Mouse (Mus musculus) adrenal gland, adult (tissue): ENCODE data around the gene Prr29.
"Not testable (repeated sequence)": the region's sequence is repeated elsewhere in the genome, so short reads cannot be mapped to it uniquely, and the experiment has no call there.

ENCODE experiments used
- DNase-seq, 2 experiments: peaks; one replicate each; pipeline ENCODE4 v3.0.0; 2022 to 2023; ENCODE audit warnings: low spot score in 1 of 2; ENCODE audit not compliant: inconsistent age in 2 of 2

Prr29 gene

DNA sequence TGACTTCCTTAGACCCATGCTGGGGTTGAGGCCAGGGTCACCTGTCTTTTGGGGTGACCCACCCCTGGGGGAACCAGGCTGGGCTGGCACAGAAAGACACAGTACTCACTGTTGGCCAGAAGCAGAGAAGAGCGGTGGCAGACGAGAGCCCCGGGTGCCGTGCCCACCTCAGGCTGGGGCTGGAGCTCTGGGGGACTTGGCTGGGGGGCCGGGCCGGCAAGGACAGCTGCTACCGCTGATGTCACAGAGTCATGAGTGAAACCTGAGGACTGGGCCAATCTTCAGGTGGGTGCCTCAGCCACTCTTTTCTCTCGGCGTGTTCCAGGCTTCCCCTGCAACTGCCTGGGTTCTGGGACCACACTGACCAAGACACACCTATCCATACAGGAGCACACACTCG lies at the start of gene Prr29:
Prr29 (plus strand) TSS at position 107 of the 400 bp plus-strand sequence.
- DNase-seq: no peak

DNA sequence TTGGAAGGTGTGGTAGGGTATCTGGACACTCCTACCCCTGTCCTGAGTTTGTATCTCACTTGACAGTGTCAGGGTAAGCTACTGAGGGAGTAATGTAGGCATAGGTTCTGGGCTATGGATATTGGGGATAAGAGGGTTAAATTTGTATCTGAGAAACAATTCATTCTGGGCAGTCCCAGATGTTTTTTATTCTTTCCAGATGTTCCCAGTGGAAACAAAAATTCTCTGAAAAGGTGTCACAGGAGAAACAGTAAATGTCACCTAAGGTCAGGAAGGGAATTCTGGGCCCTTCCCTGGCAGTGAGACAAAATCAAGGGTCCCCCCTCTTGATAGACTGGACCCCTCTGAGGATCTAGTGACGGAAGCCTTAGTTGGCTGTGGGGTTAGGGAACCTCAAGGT lies 48.9 kb upstream of the Prr29 start:
- DNase-seq: no peak

DNA sequence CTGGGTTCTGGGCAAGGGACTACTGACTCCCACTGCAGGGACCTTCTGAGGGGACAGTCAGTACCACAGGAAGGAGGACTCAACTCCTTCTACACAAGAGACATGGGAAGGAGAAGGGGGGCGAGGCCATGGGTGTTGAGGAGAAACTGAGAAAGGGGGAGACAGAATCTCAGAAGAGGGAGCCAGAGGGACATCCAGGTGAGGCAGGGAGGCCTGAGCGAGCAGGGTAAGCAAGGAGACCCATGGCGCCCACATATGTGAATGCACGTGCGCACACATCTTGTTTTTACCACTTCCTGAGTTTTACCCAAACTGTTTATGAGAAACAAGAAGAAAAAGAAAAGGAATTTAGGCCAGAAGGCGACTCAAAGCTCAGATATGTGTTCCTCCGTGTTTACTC lies 47.5 kb upstream of the Prr29 start:
- DNase-seq: no peak

DNA sequence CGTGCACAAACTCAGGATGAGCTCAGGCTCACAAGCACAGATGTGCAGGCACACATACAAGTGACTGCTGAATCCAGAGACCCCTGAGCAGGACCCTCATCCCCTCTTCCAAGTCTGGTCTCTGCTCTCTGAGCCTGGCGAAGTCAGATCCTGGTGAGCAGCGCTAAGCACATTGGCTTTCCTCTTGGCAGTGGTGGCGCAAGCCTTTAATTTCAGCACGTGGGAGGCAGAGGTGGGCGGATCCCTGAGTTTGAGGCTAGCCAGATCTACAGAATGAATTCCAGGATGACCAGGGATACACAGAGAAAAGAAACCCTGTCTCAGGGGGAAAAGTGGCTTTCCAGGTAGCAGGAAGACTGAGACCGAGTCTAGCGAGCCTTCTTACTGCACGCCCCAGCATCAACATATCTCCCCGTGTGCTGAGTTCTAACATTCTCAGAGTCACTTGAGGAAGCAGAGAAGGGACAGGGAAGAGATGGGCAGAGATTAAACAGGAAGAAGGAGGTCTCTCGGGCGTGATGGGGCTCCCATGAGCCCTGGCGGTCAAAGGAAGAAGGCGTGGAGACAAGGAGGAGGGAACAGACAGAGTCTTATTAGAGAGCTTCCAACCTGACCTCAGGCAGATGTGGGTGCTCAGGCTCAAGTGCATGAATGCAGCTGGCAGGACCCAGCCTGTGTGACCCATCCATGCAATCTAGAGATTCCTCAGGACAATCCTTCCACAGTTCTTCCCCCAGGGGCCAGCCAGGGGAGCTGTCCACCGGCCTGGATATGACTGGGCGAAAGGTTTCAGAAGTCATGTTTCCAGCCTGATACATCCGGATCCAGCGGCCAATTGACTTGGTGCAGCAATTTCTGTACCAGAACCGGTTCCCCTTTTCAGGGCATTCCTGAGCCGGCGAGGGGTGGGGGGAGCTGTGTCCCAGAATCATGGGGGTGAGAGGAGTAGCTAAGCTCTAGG lies 46.6 kb upstream of the Prr29 start:
- peak in 1 of 2 experiments; percentile 36 for DNase-seq

DNA sequence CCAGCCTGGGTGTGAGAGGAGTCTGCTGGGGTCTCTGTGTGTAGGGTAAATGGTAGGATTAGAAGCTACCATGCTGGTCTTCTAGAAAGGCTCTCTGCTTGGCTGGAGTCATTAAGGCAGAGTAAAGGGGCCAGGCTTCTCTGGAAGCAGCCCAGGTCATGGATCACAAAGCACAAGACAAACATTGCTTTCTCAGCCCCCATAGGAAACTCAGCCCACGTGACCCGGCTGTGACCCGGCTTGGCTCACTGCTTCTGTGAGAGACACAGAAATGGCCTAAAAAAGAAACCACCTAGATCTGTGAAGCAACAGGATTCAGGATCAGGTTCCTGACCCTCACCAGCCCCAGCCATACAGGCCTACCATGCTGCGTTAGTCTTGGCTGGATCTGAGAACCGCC lies 40.4 kb upstream of the Prr29 start:
- no peak for DNase-seq

DNA sequence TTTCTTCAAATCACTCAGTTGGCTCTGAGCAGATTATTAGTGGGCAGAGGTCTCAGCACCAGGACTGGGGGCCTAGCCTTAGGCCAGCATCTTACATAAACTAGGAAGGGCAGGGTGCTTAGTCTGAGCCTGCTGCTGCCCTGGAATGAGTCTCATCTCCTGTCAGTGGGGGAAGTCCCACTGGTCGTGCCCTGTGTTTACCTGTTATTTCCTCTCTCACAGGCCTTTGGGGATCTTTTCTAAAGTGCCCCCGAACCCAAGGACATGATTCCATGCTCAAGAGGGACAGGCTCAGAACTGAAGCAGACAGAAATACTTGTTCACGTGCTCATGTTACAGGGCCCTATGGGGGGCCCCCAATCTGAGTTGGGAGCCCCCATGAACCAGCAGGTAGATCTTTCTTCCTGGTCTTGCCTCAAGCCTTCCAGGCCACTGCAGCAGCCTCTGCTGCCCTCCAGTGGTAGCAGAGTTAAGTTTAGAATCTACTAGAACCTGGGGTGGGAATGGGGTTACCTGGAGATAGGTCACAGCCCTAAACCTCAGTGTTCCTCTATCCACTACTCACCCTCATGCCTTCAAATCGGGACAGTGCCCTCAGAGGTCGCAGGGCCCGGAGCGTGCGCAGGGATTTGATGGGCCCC lies 39.6 kb upstream of the Prr29 start:
- peak; percentile 42 to 82 for DNase-seq

DNA sequence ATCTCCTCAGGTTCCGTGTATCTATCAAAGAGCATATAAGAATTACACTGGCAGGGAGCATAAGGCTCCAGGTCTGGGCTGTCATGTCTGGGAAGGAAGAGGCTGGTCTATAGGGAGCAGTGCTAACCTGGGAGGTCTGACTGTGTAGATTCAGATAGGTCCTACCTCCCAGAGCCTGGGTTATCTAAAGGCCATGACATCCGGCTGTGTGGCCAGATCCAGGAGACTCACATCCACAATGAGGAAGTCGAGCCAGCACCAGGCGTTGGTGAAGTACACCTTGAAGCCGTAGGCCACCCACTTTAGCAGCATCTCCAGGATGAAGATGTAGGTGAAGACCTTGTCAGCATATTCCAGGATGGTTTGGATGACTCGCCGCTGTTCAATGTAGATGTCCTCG lies 38.8 kb upstream of the Prr29 start:
- DNase-seq: no peak

DNA sequence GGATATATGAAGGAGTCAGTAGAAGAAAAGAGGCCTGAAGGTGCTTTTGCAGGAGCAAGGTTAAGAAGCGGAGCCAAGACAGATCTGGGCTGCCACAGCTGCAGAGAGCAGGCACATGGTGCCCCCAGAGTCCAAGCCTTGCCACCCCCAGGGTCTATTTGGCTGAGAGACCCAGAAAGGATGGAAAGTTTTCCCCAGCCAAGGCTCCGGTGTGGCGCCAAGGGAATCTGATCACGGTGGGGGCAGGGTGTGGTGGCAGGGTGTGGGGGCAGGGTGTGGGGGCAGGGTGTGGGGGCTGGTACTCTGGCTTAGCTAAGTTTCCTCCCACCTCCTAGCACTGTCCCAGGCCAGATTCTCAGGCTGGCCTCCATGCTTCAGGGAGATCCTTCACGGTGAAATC lies 36.8 kb upstream of the Prr29 start:
- DNase-seq: no peak

DNA sequence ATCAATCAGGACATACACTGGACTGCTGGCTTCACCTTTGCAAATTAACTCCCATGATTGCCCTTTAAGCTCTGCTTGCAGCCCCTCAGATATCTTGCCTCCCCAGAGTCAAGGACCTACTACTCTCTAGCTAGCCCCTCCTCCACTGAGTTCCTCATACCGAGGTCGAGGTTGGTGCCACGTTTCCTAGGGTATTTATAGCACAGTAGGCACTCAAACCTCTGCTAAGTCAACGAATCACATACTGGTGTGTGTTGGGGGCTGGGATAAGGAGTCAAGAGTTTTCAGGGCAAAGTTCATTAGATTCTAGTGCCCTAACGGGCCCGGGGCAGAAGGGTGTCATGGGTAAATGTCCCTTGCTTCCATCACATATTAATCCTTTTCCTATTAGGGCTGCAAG lies 36.1 kb upstream of the Prr29 start:
- no peak for DNase-seq

DNA sequence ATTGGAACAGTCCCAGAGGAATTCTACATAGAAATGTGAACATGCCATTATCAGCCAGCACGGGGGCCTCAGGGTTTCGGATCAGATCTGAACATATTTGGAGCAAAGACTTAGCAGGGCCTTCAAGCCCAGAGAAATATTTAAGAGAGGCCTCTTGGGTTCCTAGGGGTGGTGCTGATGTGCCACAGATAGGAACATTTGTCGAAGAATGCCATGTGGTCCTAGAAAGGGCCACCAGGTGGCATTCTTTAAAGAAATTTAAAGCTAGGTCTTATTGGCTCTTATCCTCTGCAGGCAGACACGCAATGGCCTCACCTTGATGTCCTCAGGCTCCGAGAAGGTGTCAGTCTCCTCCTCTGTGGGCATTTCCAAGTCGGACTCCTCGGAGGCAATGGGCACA lies 35.6 kb upstream of the Prr29 start:
- DNase-seq: peak; percentile 24 to 76

DNA sequence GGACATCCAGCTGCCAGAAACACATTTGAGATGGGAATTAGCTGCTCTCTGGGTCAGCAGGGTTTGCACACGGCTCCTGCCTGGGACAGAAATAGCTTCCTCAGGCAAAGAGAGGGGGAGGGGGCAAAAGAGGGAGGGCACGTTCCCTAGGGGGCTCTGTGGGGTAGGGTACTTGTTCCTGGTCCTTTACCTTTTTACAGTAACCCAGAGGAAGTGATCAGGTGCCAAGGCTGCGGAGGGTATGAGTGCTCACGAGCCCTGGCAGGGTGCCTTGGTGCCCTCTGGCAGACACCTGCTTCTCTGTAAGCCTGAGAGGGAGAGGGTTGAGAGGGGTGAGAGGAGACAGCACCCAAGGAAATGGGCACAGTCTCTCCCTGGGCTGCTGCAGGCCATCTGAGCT lies 32.8 kb upstream of the Prr29 start:
- DNase-seq: no peak

DNA sequence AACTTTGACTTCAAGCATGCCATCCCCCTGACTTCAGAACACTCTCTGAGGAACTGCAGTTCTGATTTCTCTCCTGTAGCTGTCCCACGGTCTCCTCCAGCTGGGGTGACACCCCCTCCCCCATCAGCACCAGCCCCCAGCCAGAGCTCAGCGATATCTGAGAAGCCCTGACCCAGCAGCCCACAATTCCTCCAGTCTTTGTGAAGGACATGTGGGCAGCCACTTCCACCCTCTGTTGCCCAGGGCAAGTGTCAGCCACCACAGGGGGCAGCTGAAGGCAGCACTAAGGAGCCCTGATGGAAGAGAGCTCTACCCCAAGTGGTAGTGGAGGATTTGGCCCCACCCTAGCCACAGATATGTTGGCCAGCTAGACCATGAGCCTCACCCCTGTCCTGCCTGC lies 31.2 kb upstream of the Prr29 start:
- no peak for DNase-seq

DNA sequence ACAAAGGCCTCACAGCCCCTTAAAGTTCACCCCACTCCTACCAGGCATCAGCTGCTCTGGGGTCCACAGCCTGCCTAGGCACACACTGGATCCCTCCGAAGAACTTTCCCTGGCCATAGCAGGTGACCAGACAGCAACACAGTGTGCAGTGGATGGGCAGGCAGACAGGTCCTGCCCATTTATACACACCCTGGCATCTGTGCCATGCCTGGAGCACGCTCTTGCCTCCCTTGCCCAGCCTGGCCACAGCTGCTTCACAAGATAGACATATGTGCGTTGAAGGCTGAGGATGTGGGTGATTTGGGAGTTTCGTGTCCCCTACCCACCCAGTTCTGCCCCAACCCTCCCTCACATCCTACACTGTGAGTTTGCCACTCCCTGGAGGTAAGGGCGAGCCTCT lies 27.2 kb upstream of the Prr29 start:
- no peak for DNase-seq

DNA sequence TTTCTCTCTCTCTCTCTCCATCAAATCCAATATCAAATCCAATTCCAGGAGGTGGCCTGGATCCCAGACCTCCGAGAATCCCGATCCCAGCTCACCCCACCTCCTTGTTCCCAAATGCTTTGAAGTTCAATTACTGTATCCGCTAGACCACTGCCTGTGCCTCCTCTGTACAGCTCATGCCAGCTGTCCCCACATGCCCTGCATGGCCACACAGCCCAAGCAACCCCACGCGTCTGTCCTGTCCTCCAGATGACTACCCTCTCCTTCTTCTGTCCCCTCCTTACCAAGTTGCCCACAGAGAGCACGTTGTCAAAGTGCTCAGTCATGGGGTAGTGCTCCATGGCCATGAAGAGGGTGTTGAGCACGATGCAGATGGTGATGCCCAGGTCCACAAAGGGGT lies 26.4 kb upstream of the Prr29 start:
- DNase-seq: no peak

DNA sequence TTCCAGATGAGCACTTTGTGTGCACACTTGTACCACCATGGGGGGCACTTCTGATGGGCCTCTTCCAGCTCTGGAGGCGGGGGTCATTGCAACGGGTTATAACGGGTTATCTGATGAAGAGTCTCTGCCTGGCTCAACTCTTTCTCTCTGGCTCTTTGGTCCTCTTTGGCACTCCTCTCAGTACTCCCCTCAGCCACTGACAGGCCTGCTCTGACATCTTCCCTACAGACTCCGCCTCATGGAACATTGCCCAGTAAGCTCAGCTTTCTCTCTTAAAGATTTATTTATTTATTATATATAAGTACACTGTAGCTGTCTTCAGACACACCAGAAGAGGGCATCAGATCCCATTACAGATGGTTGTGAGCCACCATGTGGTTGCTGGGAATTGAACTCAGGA lies 25.9 kb upstream of the Prr29 start:
- DNase-seq: not testable (repeated sequence)

DNA sequence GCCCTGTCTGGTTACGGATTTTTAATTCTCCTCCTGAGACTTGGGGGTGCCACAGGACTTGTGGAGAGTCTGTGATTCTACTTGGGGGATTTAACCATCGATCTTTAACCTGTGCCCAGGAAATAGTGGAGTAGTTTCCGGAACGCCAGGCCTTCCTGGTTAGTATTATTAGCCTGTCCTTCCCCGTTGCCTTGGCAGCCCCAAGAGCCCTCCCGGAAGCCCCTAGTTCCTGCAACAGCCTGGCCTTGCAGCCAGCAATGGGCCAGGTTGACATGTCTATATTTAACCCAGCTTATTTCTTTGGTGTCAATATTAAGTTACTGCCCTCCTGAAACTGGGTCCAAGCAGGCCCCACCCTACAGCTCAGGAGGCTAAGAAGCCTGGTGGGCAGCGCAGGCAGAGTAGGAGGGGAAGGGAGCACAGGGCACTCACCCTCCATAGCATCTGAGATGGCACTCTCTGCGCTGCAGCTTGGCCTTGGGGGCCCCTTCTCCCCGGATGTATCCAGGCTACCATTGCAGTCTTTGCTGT lies 24.2 kb upstream of the Prr29 start:
- peak; percentile 28 to 54 for DNase-seq

DNA sequence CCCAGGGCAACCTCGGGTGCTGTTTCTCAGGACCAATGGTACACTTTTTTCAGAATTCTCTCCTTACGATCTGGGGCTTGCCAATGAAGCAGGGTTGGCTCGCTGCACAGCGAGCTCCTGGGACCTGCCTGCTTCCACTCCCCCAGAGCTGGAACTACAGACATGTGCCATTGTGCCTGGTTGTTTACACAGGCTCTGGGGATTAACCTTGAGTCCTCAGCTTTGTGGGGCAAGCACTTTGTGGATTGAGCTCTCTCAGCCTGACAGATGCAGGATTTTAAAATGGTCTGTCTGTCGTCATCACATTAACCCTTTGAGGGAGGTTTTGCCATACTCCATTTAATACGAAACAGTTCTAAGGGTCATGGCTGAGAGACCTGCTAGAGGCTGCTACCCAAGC lies 20.4 kb upstream of the Prr29 start:
- no peak for DNase-seq

DNA sequence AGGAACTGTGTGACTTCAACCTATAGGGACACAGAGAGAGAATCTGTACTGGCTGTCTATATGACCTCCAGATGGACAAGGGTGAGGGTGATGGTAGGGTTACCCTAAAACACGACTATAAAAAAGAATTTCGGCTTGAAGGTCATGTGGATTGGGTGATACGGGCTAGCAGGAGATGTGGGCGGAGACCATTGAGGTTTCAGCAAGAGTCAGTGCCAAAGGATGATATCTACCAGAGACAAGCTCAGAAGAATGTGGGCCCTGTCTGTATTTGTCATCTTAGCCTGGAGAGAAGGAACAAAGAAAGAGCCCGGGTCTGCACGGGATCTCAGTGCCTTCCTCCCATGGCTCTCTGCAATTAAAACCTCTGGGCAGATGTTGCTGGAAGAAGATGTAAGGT lies 15.5 kb upstream of the Prr29 start:
- DNase-seq: no peak

DNA sequence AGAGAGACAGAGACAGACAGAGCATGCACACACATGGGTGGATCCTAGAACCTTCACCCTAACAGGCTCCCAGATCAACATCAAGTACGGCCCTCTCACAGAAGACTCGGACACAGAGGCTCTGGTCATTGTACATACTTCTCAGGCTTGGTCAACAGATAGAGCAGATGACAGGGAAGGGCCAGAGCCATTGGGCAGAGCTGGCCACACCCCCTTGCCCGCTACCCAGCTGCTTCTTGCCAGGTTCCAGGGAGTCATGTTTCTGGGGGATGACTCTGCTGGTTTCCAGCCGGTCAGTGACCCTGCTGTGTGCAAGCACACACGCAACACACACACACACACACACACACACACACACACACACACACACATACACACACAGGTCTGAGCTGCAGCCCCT lies 14.4 kb upstream of the Prr29 start:
- no peak for DNase-seq

DNA sequence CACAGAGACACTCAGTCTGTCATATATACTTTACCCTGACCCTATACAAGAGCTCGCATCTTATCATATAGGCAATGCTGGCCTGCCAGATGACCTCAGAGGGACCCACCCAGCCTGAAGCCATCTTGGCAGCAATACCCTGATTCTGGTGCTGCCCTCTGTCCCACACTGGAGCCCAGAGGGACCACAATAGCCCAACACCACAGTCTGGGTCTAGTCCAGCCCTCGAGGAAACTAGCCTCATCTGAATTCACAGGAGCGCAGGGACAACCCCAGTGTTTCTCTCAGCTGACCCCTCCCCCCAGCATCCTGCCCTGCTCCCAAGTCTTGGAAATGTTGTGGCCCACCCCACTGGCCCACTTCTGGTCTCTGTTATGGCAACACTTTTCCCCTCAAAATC lies 14.0 kb upstream of the Prr29 start:
- no peak for DNase-seq

DNA sequence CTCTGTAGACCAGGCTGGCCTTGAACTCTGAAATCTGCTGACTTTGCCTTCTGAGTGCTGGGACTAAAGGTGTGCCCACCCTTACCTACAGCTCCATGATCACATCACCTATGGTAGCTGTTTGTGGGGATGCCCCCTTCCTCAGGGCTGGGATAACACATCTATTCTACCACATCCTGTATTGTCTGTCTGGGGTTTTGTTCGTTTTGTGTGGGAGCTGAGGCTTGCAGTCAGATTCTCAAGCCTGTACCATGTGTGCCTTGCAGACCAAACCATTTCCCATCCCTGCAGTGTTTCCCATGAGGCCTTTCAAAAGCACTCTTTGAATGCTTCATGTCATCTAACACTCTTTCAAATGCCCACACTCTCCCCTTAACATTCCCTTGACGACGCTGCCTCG lies 13.3 kb upstream of the Prr29 start:
- no peak for DNase-seq

DNA sequence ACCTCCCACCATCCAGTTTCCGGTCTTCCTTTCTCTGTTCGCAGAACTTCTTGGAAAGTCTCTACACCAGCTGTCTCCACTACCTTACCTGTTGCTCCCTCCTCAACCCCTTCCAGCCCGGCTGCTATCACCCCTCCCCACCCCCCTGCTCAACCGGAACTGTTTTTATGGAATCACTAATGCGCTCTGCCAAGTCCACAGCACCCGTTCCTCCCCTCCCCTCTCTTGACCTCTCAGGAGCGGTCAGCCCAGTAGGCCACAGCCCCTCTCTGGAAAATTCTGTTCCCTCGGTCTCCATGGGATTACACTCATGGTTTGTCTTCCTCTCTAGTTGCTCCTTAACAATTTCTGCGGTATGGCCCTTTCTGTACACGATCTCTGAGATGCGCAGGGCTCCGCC lies 12.1 kb upstream of the Prr29 start, which contains the start of gene Scn4a:
Scn4a (minus strand) TSS at position 101 of the 400 bp plus-strand sequence.
- DNase-seq: no peak
